In genomic region chr8:110657661-110658060, GRCm38 (mm10) we compare ENCODE assay signal across 21 mouse cellular contexts.
"Had no signal": no experiment of that assay in that cellular context is flagged by ENCODE, and none has a peak within 500 bp of the region (broad histone marks: within the 10 kb centered on the region; RNA-seq: fewer than 3 reads in every experiment).

No protein-coding gene starts in this region.

- H3K27me3 ChIP-seq: heart, embryonic 13.5 days; heart, embryonic 15.5 days; hindbrain, embryonic 13.5 days; hindbrain, embryonic 15.5 days; kidney, embryonic 15.5 days; limb, embryonic 13.5 days; limb, embryonic 15.5 days; liver, embryonic 12.5 days had no signal

- H3K9ac ChIP-seq: heart, embryonic 13.5 days; heart, embryonic 15.5 days; hindbrain, embryonic 13.5 days; hindbrain, embryonic 15.5 days; kidney, embryonic 15.5 days; limb, embryonic 13.5 days; limb, embryonic 15.5 days; liver, embryonic 12.5 days; liver, embryonic 14.5 days had no signal

- H3K4me3 ChIP-seq: heart, embryonic 10.5 days; heart, embryonic 13.5 days; heart, embryonic 15.5 days; hindbrain, embryonic 13.5 days; hindbrain, embryonic 15.5 days; kidney, embryonic 15.5 days; limb, embryonic 13.5 days; limb, embryonic 15.5 days; liver, embryonic 12.5 days had no signal

- H3K27ac ChIP-seq: heart, embryonic 10.5 days; heart, embryonic 13.5 days; heart, embryonic 15.5 days; hindbrain, embryonic 13.5 days; hindbrain, embryonic 15.5 days; hindbrain, postnatal 0 days; kidney, embryonic 15.5 days; kidney, postnatal 0 days; limb, embryonic 13.5 days; limb, embryonic 15.5 days; liver, embryonic 12.5 days; liver, embryonic 14.5 days had no signal

- H3K36me3 ChIP-seq: heart, embryonic 15.5 days had no signal

- H3K4me2 ChIP-seq: heart, embryonic 13.5 days; heart, embryonic 15.5 days; hindbrain, embryonic 13.5 days; hindbrain, embryonic 15.5 days; kidney, embryonic 15.5 days; limb, embryonic 13.5 days; limb, embryonic 15.5 days; liver, embryonic 12.5 days had no signal

- H3K9me3 ChIP-seq: heart, embryonic 10.5 days; heart, embryonic 13.5 days; heart, embryonic 15.5 days; hindbrain, embryonic 13.5 days; hindbrain, embryonic 15.5 days; kidney, embryonic 15.5 days; limb, embryonic 13.5 days; limb, embryonic 15.5 days; liver, embryonic 12.5 days had no signal

- H3K4me1 ChIP-seq: limb, embryonic 13.5 days; limb, embryonic 15.5 days; liver, embryonic 12.5 days had no signal

- DNase-seq: kidney, adult 11 months; kidney, adult 2 months; kidney, adult 9 months; kidney, postnatal 14 days; kidney, postnatal 36 days; layer of hippocampus, adult 9-11 months; layer of hippocampus, postnatal 36 days; left cerebral cortex, postnatal 4 days had no signal

- ATAC-seq: hindbrain, postnatal 0 days; intestine, embryonic 16.5 days; liver, embryonic 12.5 days had no signal
